Mouse (Mus musculus) thymus, adult 2 months (tissue): ENCODE measurements around the gene Abhd14a. TPM values are rescaled to one million over a fixed set of nuclear protein-coding genes. Genes with fewer than 3 reads are reported as not detected.
A peak's percentile ranks its signal among the peaks of the same experiment; 100 is the strongest.

Source experiments
- DNase-seq: peaks from one replicate; pipeline ENCODE4 v3.0.0; 2021
- H3K27ac ChIP-seq: fragments of 200-500 bp; 2 replicates; pipeline ENCODE4 v1.5.1; 2012; ENCODE audit warnings: low read length, control low read depth; ENCODE audit not compliant: control insufficient read depth, insufficient read depth
- H3K27me3 ChIP-seq: fragments of 200-500 bp; 2 replicates; pipeline ENCODE4 v1.6.1; 2012; ENCODE audit warnings: mild to moderate bottlenecking, low read length, moderate library complexity, mixed read lengths; ENCODE audit not compliant: control insufficient read depth, insufficient read depth
- H3K36me3 ChIP-seq: fragments of 200-500 bp; 2 replicates; pipeline ENCODE4 v1.6.1; 2012; ENCODE audit warnings: mild to moderate bottlenecking, low read length, moderate library complexity; ENCODE audit not compliant: control insufficient read depth, insufficient read depth
- H3K4me1 ChIP-seq: fragments of 200-500 bp; replicated peaks from 2 replicates; pipeline ENCODE4 v1.6.1; 2012; ENCODE audit warnings: low read length; ENCODE audit not compliant: control insufficient read depth, insufficient read depth
- H3K4me3 ChIP-seq: fragments of 200-500 bp; 2 replicates; pipeline ENCODE4 v1.5.1; 2012; ENCODE audit warnings: mild to moderate bottlenecking, low read length, control low read depth, moderate library complexity; ENCODE audit not compliant: control insufficient read depth, insufficient read depth
- CTCF ChIP-seq: fragments of 200-500 bp; IDR thresholded peaks from 2 replicates; pipeline ENCODE4 v1.5.1; 2012; ENCODE audit warnings: mild to moderate bottlenecking, control low read depth, low read length, moderate library complexity, borderline replicate concordance; ENCODE audit not compliant: control insufficient read depth, poor library complexity, insufficient read depth; ENCODE audit errors: extremely low read depth
- POLR2A ChIP-seq: fragments of 200-500 bp; IDR thresholded peaks from 2 replicates; pipeline ENCODE4 v1.6.1; 2012; ENCODE audit warnings: mild to moderate bottlenecking, low read length, control low read depth, moderate library complexity; ENCODE audit not compliant: control insufficient read depth, poor library complexity, insufficient read depth; ENCODE audit errors: extremely low read depth
- WGBS: fragments of 180-500 bp; shearing (Covaris S2); methylation state at CpG from one replicate; pipeline ENCODE4 v1.1.7; 2018; 5-methylcytosine and 5-hydroxymethylcytosine counted together
- polyA plus RNA-seq: library from polyadenylated mRNA; depleted of rRNA; stranded (reverse); fragments of >200 nt; gene quantifications from 2 replicates; pipeline ENCODE4 v1.2.3, GENCODE M21; 2012

Gene Abhd14a
- polyA plus RNA-seq, 1 experiment = 19.8 TPM

GRCm38 (mm10) chr9:106475663-106476001 lies 28.2 kb upstream of the Abhd14a start, which contains the start of gene Rrp9:
Rrp9 (plus strand) TSS chr9:106475963.
- WGBS = 29% methylated on average over 10 of the region's 10 CpGs
- TF ChIP-seq POLR2A = no peak
- no peak for TF ChIP-seq CTCF

DNA sequence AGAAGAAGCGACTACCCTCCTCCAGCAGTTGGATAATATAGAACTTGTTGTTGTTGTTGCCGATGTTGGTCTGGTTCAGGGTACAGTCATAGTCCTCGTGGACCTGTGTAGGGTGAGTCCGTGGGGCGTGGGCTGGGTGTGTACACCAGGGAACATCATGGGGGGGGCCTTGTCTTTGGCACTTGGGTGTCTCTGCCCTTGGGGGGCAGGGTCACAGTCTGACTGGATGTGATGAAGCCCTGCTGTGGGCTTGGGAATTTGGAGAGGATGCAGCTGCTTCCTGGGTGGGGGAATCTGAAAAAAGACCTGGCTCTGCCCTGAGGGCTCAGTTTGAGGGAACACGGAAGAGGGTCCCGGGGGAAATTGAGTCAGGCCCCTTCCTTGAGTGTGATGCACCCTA lies 27.6 kb upstream of the Abhd14a start:
- 78% methylated on average over 7 of the region's 7 CpGs for WGBS
- no peaks in the 10 kb centered on the region for H3K27me3 ChIP-seq
- H3K4me1 ChIP-seq = peaks cover 31% of the 10 kb centered on the region
- no peaks in the 10 kb centered on the region for H3K36me3 ChIP-seq
- H3K4me3 ChIP-seq = no peak overlapping the region
- TF ChIP-seq POLR2A = no peak
- TF ChIP-seq CTCF = no peak
- no peak overlapping the region for H3K27ac ChIP-seq
- peak; percentile 32 for DNase-seq

More at GRCm38 (mm10) chr9:106475663-106476001, 28.2 kb upstream of the Abhd14a start, which contains the start of gene Rrp9:
- Histone ChIP-seq H3K4me3 (peak within 1 kb of the TSS; percentile 46), H3K4me1 (peaks cover 31% of the 10 kb centered on the region), H3K27me3 (no peaks in the 10 kb centered on the region), H3K27ac (peak within 1 kb of the TSS; percentile 66), H3K36me3 (no peaks in the 10 kb centered on the region)
- no peak for DNase-seq

- Histone ChIP-seq H3K27me3 (no peaks in the 10 kb centered on the region), H3K27ac (no peak overlapping the region), H3K36me3 (no peaks in the 10 kb centered on the region), H3K4me3 (no peak overlapping the region), H3K4me1 (peaks cover 35% of the 10 kb centered on the region)
- DNase-seq = peak; percentile 64
- WGBS = 48% methylated on average over 6 of the region's 6 CpGs
- peak; percentile 52; the same call in 1 of the 2 replicates for TF ChIP-seq CTCF
- TF ChIP-seq POLR2A = no peak
These were observed 27.0 kb upstream of the Abhd14a start for GRCm38 (mm10) chr9:106474456-106474855.

- Histone ChIP-seq H3K27me3 (no peaks in the 10 kb centered on the region), H3K4me3 (no peak overlapping the region), H3K36me3 (no peaks in the 10 kb centered on the region), H3K27ac (no peak overlapping the region), H3K4me1 (peaks cover 36% of the 10 kb centered on the region)
- 99% methylated on average over 5 of the region's 5 CpGs for WGBS
- DNase-seq = no peak
- TF ChIP-seq CTCF (no peak), POLR2A (no peak)
These were observed 26.3 kb upstream of the Abhd14a start for GRCm38 (mm10) chr9:106473753-106474105.

GRCm38 (mm10) chr9:106473081-106473752 lies 25.7 kb upstream of the Abhd14a start:
- TF ChIP-seq POLR2A (no peak), CTCF (no peak)
- no peak for DNase-seq
- no peaks in the 10 kb centered on the region for H3K27me3 ChIP-seq
- no peak overlapping the region for H3K4me3 ChIP-seq
- H3K4me1 ChIP-seq = peaks cover 35% of the 10 kb centered on the region
- H3K27ac ChIP-seq = no peak overlapping the region
- H3K36me3 ChIP-seq = no peaks in the 10 kb centered on the region
- WGBS = 96% methylated on average over 16 of the region's 16 CpGs

GRCm38 (mm10) chr9:106472321-106472720 lies 24.8 kb upstream of the Abhd14a start:
- WGBS = 95% methylated on average over 4 of the region's 4 CpGs
- peaks cover 26% of the 10 kb centered on the region for H3K4me1 ChIP-seq
- TF ChIP-seq CTCF (no peak), POLR2A (no peak)
- no peaks in the 10 kb centered on the region for H3K27me3 ChIP-seq
- DNase-seq = no peak
- H3K27ac ChIP-seq = no peak overlapping the region
- no peak overlapping the region for H3K4me3 ChIP-seq
- H3K36me3 ChIP-seq = no peaks in the 10 kb centered on the region
